Comparison of ENCODE assay signal across 9 mouse cellular contexts in genomic region chr19:27416569-27416968, GRCm38 (mm10). TPM values are rescaled to one million over a fixed set of nuclear protein-coding genes. Genes with fewer than 3 reads are reported as not detected.
DNase-seq lines count a peak whose midpoint lies in the region; ATAC-seq and TF ChIP-seq lines count a peak whose summit lies in the region.
"Had no signal": no experiment of that assay in that cellular context is flagged by ENCODE, and none has a peak within 500 bp of the region (broad histone marks: within the 10 kb centered on the region; RNA-seq: fewer than 3 reads in every experiment).

No protein-coding gene starts in this region.

- H3K27ac ChIP-seq in ES-Bruce4 (ENCODE audit: insufficient read depth, low read length): no peak overlapping the region
- no peak overlapping the region for H3K27ac ChIP-seq in cerebellum, adult 2 months (ENCODE audit: insufficient read depth, low read length)
- H3K27ac ChIP-seq in midbrain, embryonic 14.5 days (replicated peaks; ENCODE audit: low read depth, low read length): no peak overlapping the region

- no peaks in the 10 kb centered on the region for H3K4me1 ChIP-seq in ES-Bruce4 (ENCODE audit: control insufficient read depth, insufficient read depth, low read length)
- no peaks in the 10 kb centered on the region for H3K4me1 ChIP-seq in cerebellum, adult 2 months (ENCODE audit: control insufficient read depth, insufficient read depth, low read length)
- H3K4me1 ChIP-seq in midbrain, embryonic 14.5 days (ENCODE audit: control insufficient read depth, insufficient read depth, low read length): no peaks in the 10 kb centered on the region
- H3K4me1 ChIP-seq: megakaryocyte, embryonic 14.5 days had no signal

- peaks cover 67% of the 10 kb centered on the region for H3K36me3 ChIP-seq in ES-Bruce4 (ENCODE audit: control insufficient read depth, insufficient read depth, low read length, poor library complexity, severe bottlenecking)
- peaks cover 69% of the 10 kb centered on the region for H3K36me3 ChIP-seq in midbrain, embryonic 14.5 days (ENCODE audit: control insufficient read depth, insufficient read depth, low read length)

- H3K9me3 ChIP-seq in ES-Bruce4 (replicated peaks; ENCODE audit: control insufficient read depth, insufficient read depth, low read length, poor library complexity, severe bottlenecking): no peaks in the 10 kb centered on the region
- H3K9me3 ChIP-seq in midbrain, embryonic 14.5 days (ENCODE audit: control insufficient read depth, low read length): no peaks in the 10 kb centered on the region
- H3K9me3 ChIP-seq: megakaryocyte, embryonic 14.5 days had no signal

- DNase-seq in heart, adult 18-20 months: peak; percentile 22 to 76
- no peak for DNase-seq in heart, postnatal 25 days (ENCODE audit: low spot score)
- peak; percentile 26 to 48 for DNase-seq in cerebellum, adult 2 months
- peak; percentile 28 to 45 for DNase-seq in frontal cortex, postnatal 36 days (ENCODE audit: low spot score in 2 of 2)
- DNase-seq in kidney, postnatal 4 days: peak; percentile 79 to 80
- DNase-seq in midbrain, embryonic 14.5 days: peak; percentile 72
- DNase-seq in thymus, postnatal 0 days (ENCODE audit: low spot score): peak; percentile 13

- no peak overlapping the region for H3K9ac ChIP-seq in ES-Bruce4 (ENCODE audit: low read depth, poor library complexity, severe bottlenecking)
- no peak overlapping the region for H3K9ac ChIP-seq in midbrain, embryonic 14.5 days (replicated peaks; ENCODE audit: low read length)

- H3K27me3 ChIP-seq in ES-Bruce4 (ENCODE audit: control insufficient read depth, insufficient read depth, low read length, poor library complexity, severe bottlenecking): no peaks in the 10 kb centered on the region
- no peaks in the 10 kb centered on the region for H3K27me3 ChIP-seq in cerebellum, adult 2 months (ENCODE audit: control insufficient read depth, insufficient read depth, low read length)
- no peaks in the 10 kb centered on the region for H3K27me3 ChIP-seq in midbrain, embryonic 14.5 days (ENCODE audit: control insufficient read depth, insufficient read depth, low read length)
- H3K27me3 ChIP-seq: megakaryocyte, embryonic 14.5 days had no signal

- WGBS in cerebellum, adult 2 months: 47% methylated on average over 11 of the region's 11 CpGs
- 67% methylated on average over 11 of the region's 11 CpGs for WGBS in midbrain, embryonic 14.5 days

- TF ChIP-seq EP300 in ES-Bruce4 (IDR thresholded peaks at IDR 0.05; ENCODE audit: insufficient read depth, low read depth, low read length): no peak

- TF ChIP-seq POLR2A in ES-Bruce4 (IDR thresholded peaks at IDR 0.05; ENCODE audit: insufficient read depth, low read length): no peak
- no peak for TF ChIP-seq POLR2A in cerebellum, adult 2 months (IDR thresholded peaks at IDR 0.05; ENCODE audit: borderline replicate concordance, insufficient read depth, low read length)

- ATAC-seq in midbrain, embryonic 14.5 days (ENCODE audit: low FRiP score, low TSS enrichment): no peak

- intact Hi-C loops in heart, postnatal 25 days (cut with DNase I): loop anchor here (5.0 to 10.0 kb wide), 4 partner anchors 202 to 602 kb away; partner anchors contain the start of gene Vldlr

- peak; percentile 76 for TF ChIP-seq CTCF in ES-Bruce4 (IDR thresholded peaks at IDR 0.05; ENCODE audit: low read depth, low read length)
- peak; percentile 71 for TF ChIP-seq CTCF in cerebellum, adult 2 months (IDR thresholded peaks at IDR 0.05; ENCODE audit: borderline replicate concordance, insufficient read depth, low read depth, low read length)

- H3K4me3 ChIP-seq in ES-Bruce4 (ENCODE audit: low read depth, low read length): no peak overlapping the region
- H3K4me3 ChIP-seq in cerebellum, adult 2 months (replicated peaks; ENCODE audit: insufficient read depth, low read depth, low read length): no peak overlapping the region
- no peak overlapping the region for H3K4me3 ChIP-seq in midbrain, embryonic 14.5 days (replicated peaks; ENCODE audit: low read depth, low read length)
- H3K4me3 ChIP-seq: megakaryocyte, embryonic 14.5 days had no signal

- H3K4me2 ChIP-seq in midbrain, embryonic 14.5 days (ENCODE audit: low read length): no peak overlapping the region

RNA-seq across cellular contexts. Expression of gene Pum3, which starts 13.1 kb away (rescaled TPM):
- total RNA-seq in heart, adult 18-20 months (2021): 10 to 100 TPM; 32.0 to 34.1 TPM
- total RNA-seq in heart, postnatal 25 days (2021): 10 to 100 TPM; 27.0 to 30.9 TPM
- 178 and 201 TPM in 2 replicates for polyA plus RNA-seq in ES-Bruce4 (2011; ENCODE audit: insufficient read depth, insufficient read length, low read depth, missing spikeins)
- polyA plus RNA-seq in cerebellum, adult 2 months (2012; rRNA removed): 24.5 and 25.2 TPM in 2 replicates
- polyA plus RNA-seq in midbrain, embryonic 14.5 days (2014; fragmentation: Nextera tagmentation; extraction: Ambion mirVana): 54.5 and 59.6 TPM in 2 replicates
- 83.4 and 85.0 TPM in 2 replicates for polyA plus RNA-seq in thymus, postnatal 0 days (2015; fragmentation: Nextera tagmentation; extraction: Ambion mirVana)
